Comparison of ENCODE assay signal across 13 mouse cellular contexts in the genomic region with DNA sequence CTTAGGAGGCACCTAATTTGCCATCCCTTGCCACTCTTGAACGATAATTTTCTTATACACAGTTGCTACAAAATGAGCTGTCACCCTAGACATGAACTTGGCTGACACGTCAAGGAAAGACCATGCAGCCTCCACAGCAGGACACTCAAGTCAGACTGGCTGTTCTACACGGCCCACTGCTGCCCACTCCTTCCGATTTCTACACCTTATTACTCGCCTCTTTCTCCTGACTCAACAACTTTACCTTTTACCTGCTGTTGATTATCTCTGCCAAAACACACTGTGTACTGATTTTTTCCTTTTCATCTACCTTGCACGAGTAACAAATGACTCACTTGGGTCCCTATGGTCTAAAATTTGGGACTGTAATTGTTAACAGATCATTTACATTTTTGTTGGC.
"Had no signal": no experiment of that assay in that cellular context is flagged by ENCODE, and none has a peak within 500 bp of the region (broad histone marks: within the 10 kb centered on the region; RNA-seq: fewer than 3 reads in every experiment).

No protein-coding gene starts in this region.

- H3K4me3 ChIP-seq: limb, embryonic 15.5 days; lung, embryonic 15.5 days had no signal

- H3K36me3 ChIP-seq: limb, embryonic 15.5 days; lung, embryonic 15.5 days had no signal

- H3K4me2 ChIP-seq: limb, embryonic 15.5 days; liver, embryonic 11.5 days; lung, embryonic 15.5 days; midbrain, embryonic 11.5 days had no signal

- H3K27me3 ChIP-seq: limb, embryonic 15.5 days; lung, embryonic 15.5 days had no signal

- H3K9ac ChIP-seq: limb, embryonic 15.5 days; liver, embryonic 14.5 days; lung, embryonic 15.5 days had no signal

- H3K27ac ChIP-seq: kidney, postnatal 0 days; liver, embryonic 14.5 days; lung, embryonic 15.5 days; stomach, postnatal 0 days had no signal

- H3K9me3 ChIP-seq: limb, embryonic 15.5 days; lung, embryonic 15.5 days had no signal

- DNase-seq: layer of hippocampus, adult 9-11 months; lung, postnatal 10 days; midbrain, embryonic 14.5 days; thymus, adult 2 months; thymus, postnatal 14 days; thymus, postnatal 4 days had no signal
